Mouse (Mus musculus) brain, embryonic 14.5 days (tissue): ENCODE results near the gene Slc35a2.

ENCODE experiments used
- CTCF ChIP-seq: fragments of 200-500 bp; IDR thresholded peaks from 2 replicates; pipeline ENCODE4 v1.5.1; 2012; ENCODE audit warnings: inconsistent platforms, mild to moderate bottlenecking, moderate library complexity, borderline replicate concordance; ENCODE audit not compliant: insufficient read depth, insufficient read length; ENCODE audit errors: extremely low read depth
- POLR2A ChIP-seq: fragments of 200-500 bp; IDR thresholded peaks from 2 replicates; pipeline ENCODE4 v1.6.1; 2012; ENCODE audit warnings: mild to moderate bottlenecking, inconsistent platforms, borderline replicate concordance; ENCODE audit not compliant: poor library complexity, insufficient read depth, insufficient read length, severe bottlenecking; ENCODE audit errors: extremely low read depth

DNA sequence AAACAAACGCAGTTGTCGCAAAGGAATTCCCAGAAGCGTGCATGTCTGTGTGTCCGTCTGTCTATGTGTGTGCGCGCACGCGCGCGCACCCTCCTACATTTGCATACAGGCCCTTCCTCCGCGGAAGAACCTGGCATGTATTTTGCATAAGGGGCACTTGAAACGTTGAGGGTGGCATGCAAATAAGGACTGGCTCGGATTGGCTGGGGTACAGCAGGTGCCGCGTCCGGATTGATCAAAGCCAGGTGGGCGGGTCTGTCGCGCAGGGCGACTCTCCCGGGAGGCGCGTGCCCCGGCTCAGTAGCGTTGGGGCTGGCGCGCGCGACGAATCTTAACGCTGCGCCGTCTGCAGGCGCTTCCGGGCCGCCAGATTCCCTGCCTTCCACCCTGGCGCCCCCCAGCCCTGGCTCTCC, 5.8 kb upstream of the Slc35a2 start, which contains the start of gene Pim2:
- TF ChIP-seq CTCF (no peak), POLR2A (no peak)
